Mouse (Mus musculus) kidney, adult 2 months (tissue): ENCODE results near the gene Riiad1. TPM values are rescaled to one million over a fixed set of nuclear protein-coding genes. Genes with fewer than 3 reads are reported as not detected.
A peak's percentile ranks its signal among the peaks of the same experiment; 100 is the strongest.

ENCODE experiments used
- DNase-seq: peaks from one replicate; pipeline ENCODE4 v3.0.0; 2021
- H3K27ac ChIP-seq: fragments of 200-500 bp; 2 replicates; pipeline ENCODE4 v1.5.1; 2012; ENCODE audit warnings: low read depth, low read length, control low read depth, inconsistent platforms; ENCODE audit not compliant: insufficient read depth
- H3K27me3 ChIP-seq: fragments of 200-500 bp; replicated peaks from 2 replicates; pipeline ENCODE4 v1.6.1; 2012; ENCODE audit warnings: mild to moderate bottlenecking, moderate library complexity, low read length, inconsistent platforms; ENCODE audit not compliant: control insufficient read depth, insufficient read depth
- H3K36me3 ChIP-seq: fragments of 200-500 bp; 2 replicates; pipeline ENCODE4 v1.6.1; 2012; ENCODE audit warnings: mild to moderate bottlenecking, moderate library complexity, low read length, inconsistent platforms; ENCODE audit not compliant: control insufficient read depth, insufficient read depth
- H3K4me1 ChIP-seq: fragments of 200-500 bp; 2 replicates; pipeline ENCODE4 v1.6.1; 2011; ENCODE audit warnings: low read length; ENCODE audit not compliant: control insufficient read depth, insufficient read depth
- H3K4me3 ChIP-seq: fragments of 200-500 bp; 2 replicates; pipeline ENCODE4 v1.5.1; 2011; ENCODE audit warnings: mild to moderate bottlenecking, low read depth, low read length, control low read depth; ENCODE audit not compliant: insufficient read depth
- CTCF ChIP-seq: fragments of 200-500 bp; conservative IDR thresholded peaks from 2 replicates; pipeline ENCODE4 v1.5.1; 2011; ENCODE audit warnings: low read depth, mild to moderate bottlenecking, control low read depth, low read length, moderate library complexity, mixed read lengths; ENCODE audit not compliant: insufficient read depth, insufficient read length
- POLR2A ChIP-seq: fragments of 200-500 bp; IDR thresholded peaks from one replicate; pipeline ENCODE4 v1.6.1; 2011; ENCODE audit warnings: low read depth, low read length, control low read depth
- WGBS: fragments of 180-500 bp; shearing (Covaris S2); methylation state at CpG from one replicate; pipeline ENCODE4 v1.1.7; 2018; 5-methylcytosine and 5-hydroxymethylcytosine counted together
- polyA plus RNA-seq: library from polyadenylated mRNA; depleted of rRNA; stranded (reverse); fragments of >200 nt; gene quantifications from 2 replicates; pipeline ENCODE4 v1.2.3, GENCODE M21; 2012

Riiad1 gene
- polyA plus RNA-seq, 1 experiment, result 0.47 TPM

DNA sequence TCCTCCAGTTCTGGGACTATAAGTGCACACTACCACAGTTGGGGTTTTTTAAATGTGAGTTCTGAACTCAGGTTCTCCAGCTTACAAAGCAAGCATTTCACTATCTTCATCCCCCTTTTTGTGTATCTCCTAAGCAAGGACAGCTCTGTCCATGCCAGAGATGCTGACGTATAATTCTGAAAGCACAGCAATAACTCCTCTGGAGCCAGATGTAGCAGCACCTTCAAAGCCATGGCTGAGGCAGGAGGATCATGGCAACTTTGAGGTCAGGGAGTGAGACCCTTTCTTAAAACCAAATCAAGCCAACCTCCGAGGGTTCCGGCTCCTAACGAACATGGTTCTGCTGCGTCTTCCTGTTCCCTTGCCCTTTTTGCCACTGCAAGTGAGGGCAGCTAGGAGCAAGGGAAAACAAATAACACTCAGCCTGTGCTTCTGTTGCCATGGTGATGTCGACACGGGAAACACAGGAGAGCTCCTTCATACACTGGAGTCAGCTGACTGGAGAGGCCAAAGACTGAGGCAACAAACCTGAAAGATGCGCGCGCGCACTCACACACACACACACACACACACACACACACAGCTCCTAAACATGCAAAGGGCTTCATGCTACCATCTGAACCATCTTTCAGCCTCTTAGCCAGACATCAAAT is 16.1 kb downstream of the Riiad1 start:
- no peak for TF ChIP-seq CTCF
- no peak for TF ChIP-seq POLR2A
- Histone ChIP-seq H3K4me3 (no peak overlapping the region), H3K27ac (no peak overlapping the region), H3K36me3 (no peaks in the 10 kb centered on the region), H3K27me3 (no peaks in the 10 kb centered on the region), H3K4me1 (no peaks in the 10 kb centered on the region)
- DNase-seq, result peak; percentile 10
- WGBS, result 54% methylated on average over 11 of the region's 11 CpGs

GRCm38 (mm10) chr3:94459834-94460233 is 20.3 kb downstream of the Riiad1 start:
- 78% methylated on average over 2 of the region's 2 CpGs for WGBS
- DNase-seq, result no peak
- H3K4me3 ChIP-seq, result no peak overlapping the region
- TF ChIP-seq POLR2A (no peak), CTCF (no peak)
- H3K4me1 ChIP-seq, result no peaks in the 10 kb centered on the region
- no peak overlapping the region for H3K27ac ChIP-seq
- no peaks in the 10 kb centered on the region for H3K36me3 ChIP-seq
- H3K27me3 ChIP-seq, result no peaks in the 10 kb centered on the region

- H3K4me3 ChIP-seq, result no peak overlapping the region
- WGBS, result 78% methylated on average over 3 of the region's 3 CpGs
- TF ChIP-seq POLR2A (no peak), CTCF (no peak)
- no peak overlapping the region for H3K27ac ChIP-seq
- H3K27me3 ChIP-seq, result no peaks in the 10 kb centered on the region
- no peak for DNase-seq
- H3K36me3 ChIP-seq, result no peaks in the 10 kb centered on the region
- no peaks in the 10 kb centered on the region for H3K4me1 ChIP-seq
Observed at GRCm38 (mm10) chr3:94457055-94457454, 23.1 kb downstream of the Riiad1 start.

- H3K4me1 ChIP-seq, result no peaks in the 10 kb centered on the region
- no peaks in the 10 kb centered on the region for H3K36me3 ChIP-seq
- no peak overlapping the region for H3K4me3 ChIP-seq
- H3K27me3 ChIP-seq, result no peaks in the 10 kb centered on the region
- DNase-seq, result peak; percentile 86
- TF ChIP-seq CTCF (peak; percentile 82), POLR2A (no peak)
- no peak overlapping the region for H3K27ac ChIP-seq
- 3% methylated on average over 12 of the region's 12 CpGs for WGBS
Observed at GRCm38 (mm10) chr3:94456529-94457000, 23.6 kb downstream of the Riiad1 start.

GRCm38 (mm10) chr3:94449377-94449776 is 30.8 kb downstream of the Riiad1 start:
- peaks cover 9% of the 10 kb centered on the region; the same call in 1 of the 2 replicates for H3K36me3 ChIP-seq
- DNase-seq, result no peak
- WGBS, result 94% methylated on average over 2 of the region's 2 CpGs

DNA sequence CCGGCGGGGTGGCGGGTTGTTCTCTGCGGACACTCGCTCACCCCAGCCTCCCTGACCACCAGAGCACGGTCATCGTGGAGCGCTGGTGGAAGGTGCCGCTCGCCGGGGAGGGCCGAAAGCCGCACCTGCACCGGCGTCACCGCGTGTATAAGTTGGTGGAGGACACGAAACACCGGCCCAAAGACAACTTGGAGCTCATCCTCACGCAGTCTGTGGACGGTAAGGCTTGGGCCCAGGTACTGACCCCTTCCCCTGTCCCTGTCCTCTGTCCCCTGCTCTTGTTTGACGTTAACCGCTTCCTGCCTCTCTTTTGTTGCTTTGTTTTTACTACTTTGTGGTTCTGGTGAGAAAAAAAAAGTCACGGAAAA is 36.6 kb downstream of the Riiad1 start, which contains the start of gene Oaz3:
Gene Oaz3, minus strand, starts transcription at position 319 of the 368 bp plus-strand sequence.
- Histone ChIP-seq H3K27me3 (no peaks in the 10 kb centered on the region), H3K4me3 (peak within 1 kb of the TSS; percentile 97), H3K4me1 (no peaks in the 10 kb centered on the region), H3K36me3 (peaks cover 8% of the 10 kb centered on the region; the same call in 1 of the 2 replicates), H3K27ac (peak within 1 kb of the TSS; percentile 76)
- no peak for DNase-seq
- WGBS, result 1% methylated on average over 24 of the region's 24 CpGs
- TF ChIP-seq CTCF (no peak), POLR2A (no peak)

More at GRCm38 (mm10) chr3:94449377-94449776, 30.8 kb downstream of the Riiad1 start:
- H3K27me3 ChIP-seq, result no peaks in the 10 kb centered on the region
- no peaks in the 10 kb centered on the region; the same call in 1 of the 2 replicates for H3K4me1 ChIP-seq
- no peak overlapping the region for H3K4me3 ChIP-seq
- TF ChIP-seq POLR2A (no peak), CTCF (no peak)
- H3K27ac ChIP-seq, result no peak overlapping the region

DNA sequence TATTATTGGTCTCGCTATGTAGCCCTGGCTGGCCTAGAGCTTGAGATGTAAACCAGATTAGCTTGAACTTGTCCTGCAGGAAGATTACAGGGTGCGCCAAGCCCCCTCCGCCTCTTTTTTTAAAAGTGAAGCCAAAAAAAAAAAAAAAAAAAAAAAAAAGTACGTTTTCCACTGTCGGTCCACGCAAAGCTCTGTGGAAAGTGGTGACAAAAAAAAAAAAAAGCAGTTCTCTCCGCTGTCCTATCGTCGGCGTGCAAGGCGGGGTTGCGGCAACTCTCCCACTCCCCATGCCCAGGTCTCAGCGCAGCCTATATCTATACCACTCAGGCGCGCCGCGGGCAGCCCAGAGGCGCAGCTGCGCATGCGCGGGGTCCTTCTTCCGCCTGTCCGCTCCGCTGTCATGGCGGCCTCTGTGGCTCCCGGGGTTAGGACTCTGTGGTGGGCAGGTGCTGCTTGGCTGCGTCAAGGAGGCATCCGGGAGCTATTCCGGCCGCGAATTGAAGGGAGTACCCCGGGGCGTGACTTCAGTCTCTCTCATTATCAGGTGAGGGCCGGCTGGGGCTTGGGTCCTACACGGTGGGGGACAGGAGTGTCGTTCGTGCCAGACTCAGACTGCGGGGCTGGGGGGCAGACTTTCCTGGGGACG is 37.1 kb downstream of the Riiad1 start, which contains the start of gene Mrpl9:
Gene Mrpl9, plus strand, starts transcription at position 368 of the 646 bp plus-strand sequence.
- Histone ChIP-seq H3K4me3 (peak within 1 kb of the TSS; percentile 97), H3K27ac (peak within 1 kb of the TSS; percentile 76), H3K27me3 (no peaks in the 10 kb centered on the region), H3K4me1 (no peaks in the 10 kb centered on the region), H3K36me3 (peaks cover 7% of the 10 kb centered on the region; the same call in 1 of the 2 replicates)
- peak; percentile 96 for DNase-seq
- WGBS, result 1% methylated on average over 39 of the region's 39 CpGs
- TF ChIP-seq POLR2A, result peak; percentile 79
- TF ChIP-seq CTCF, result no peak
